Mouse (Mus musculus) frontal cortex, adult (tissue): Measurements from ENCODE around the gene Olfr935.

Experiments
- ATAC-seq: cut with Nextera tagmentation; 2 replicates; pipeline ENCODE4 v1.9.2; 2017; ENCODE audit warnings: mild to moderate bottlenecking, moderate library complexity, mixed read lengths; ENCODE audit not compliant: low TSS enrichment

Olfr935 gene

GRCm38 (mm10) chr9:38999583-38999982 is at the start of gene Olfr935:
Olfr935 (minus strand) TSS chr9:38999683.
- no peak for ATAC-seq

- ATAC-seq = no peak
Observed at GRCm38 (mm10) chr9:39023277-39023676, 23.8 kb upstream of the Olfr935 start, which contains the start of gene Olfr146. Olfr146 (minus strand) TSS chr9:39023377.

GRCm38 (mm10) chr9:38988215-38988614 is 11.3 kb downstream of the Olfr935 start, which contains the start of gene Olfr934:
Olfr934 (minus strand) TSS chr9:38988315.
- no peak for ATAC-seq

GRCm38 (mm10) chr9:38972013-38972412 is 27.5 kb downstream of the Olfr935 start, which contains the start of gene Olfr933:
Olfr933 (plus strand) TSS chr9:38972313.
- ATAC-seq = no peak

- ATAC-seq = no peak
Observed at GRCm38 (mm10) chr9:38954124-38954416, 45.4 kb downstream of the Olfr935 start.

DNA sequence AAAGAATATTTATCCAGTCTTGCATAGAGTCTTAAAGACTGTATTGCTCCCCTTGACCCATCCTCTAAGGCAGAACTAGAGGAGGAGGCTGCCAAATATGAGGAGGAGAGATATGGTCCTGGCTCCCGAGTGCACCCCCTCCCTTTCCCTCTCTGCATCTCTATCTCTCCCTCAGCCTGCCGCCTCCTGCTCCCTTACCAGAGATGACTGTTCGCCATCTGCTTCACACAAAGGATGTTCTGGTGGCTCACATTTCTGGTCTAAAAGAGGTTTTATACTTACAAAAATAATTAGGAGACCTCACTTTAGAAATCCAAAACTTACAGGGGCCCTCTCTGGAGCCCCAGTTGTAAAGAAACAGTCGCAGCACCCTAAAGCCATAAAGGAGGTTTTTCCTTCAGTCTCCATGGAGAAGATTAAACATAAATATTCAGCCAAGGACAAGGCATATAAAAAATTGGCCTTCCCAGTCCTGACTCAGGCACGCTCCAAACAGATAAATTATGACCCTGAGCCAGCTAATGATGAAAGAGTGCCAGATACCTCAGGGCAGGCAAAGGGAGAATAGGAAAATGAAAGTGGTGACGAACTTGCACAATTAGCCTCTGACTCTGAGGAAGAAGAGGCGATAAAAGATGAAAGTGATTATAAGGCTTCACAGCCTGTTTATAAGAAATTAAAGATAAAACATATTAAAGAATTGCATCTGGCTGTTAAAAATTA is 45.9 kb downstream of the Olfr935 start:
- ATAC-seq = peak; percentile 95
